Mouse (Mus musculus) MEL (cell line): ENCODE results near the gene Pla2g10. TPM values are rescaled to one million over a fixed set of nuclear protein-coding genes. Genes with fewer than 3 reads are reported as not detected.

Experiments used
- DNase-seq: peaks from one replicate; pipeline ENCODE4 v3.0.0; 2011; ENCODE audit warnings: low read depth, low spot score
- H3K27ac ChIP-seq: 2 replicates; pipeline ENCODE4 v1.5.1; 2012; ENCODE audit warnings: low read depth, mild to moderate bottlenecking, control low read depth, low read length, moderate library complexity; ENCODE audit not compliant: control insufficient read depth
- H3K27me3 ChIP-seq, 2 experiments: fragments of 150-350 bp in 1 of 2; sonication (generic) in 1 of 2; 2 replicates each; pipeline ENCODE4 v1.6.1; 2012; ENCODE audit warnings: low read length in 2 of 2, mild to moderate bottlenecking in 2 of 2, improper control_type of control experiment in 1 of 2, moderate library complexity in 1 of 2; ENCODE audit not compliant: insufficient read depth in 2 of 2, control insufficient read depth in 1 of 2
- H3K36me3 ChIP-seq, 2 experiments: 2 replicates each; pipeline ENCODE4 v1.6.1; 2012 to 2014; ENCODE audit warnings: low read length in 2 of 2, improper control_type of control experiment in 1 of 2, inconsistent platforms in 1 of 2, mild to moderate bottlenecking in 1 of 2; ENCODE audit not compliant: insufficient read depth in 2 of 2, control insufficient read depth in 1 of 2
- H3K4me1 ChIP-seq, 2 experiments: fragments of 150-350 bp in 1 of 2; sonication (generic) in 1 of 2; 2 replicates each; pipeline ENCODE4 v1.6.1; 2012; ENCODE audit warnings: low read length in 2 of 2, improper control_type of control experiment in 1 of 2, mild to moderate bottlenecking in 1 of 2; ENCODE audit not compliant: insufficient read depth in 2 of 2, control insufficient read depth in 1 of 2
- H3K4me3 ChIP-seq, 2 experiments: fragments of 150-350 bp in 1 of 2; sonication (generic) in 1 of 2; 2 replicates each; pipeline ENCODE4 v1.5.1; 2012; ENCODE audit warnings: low read depth in 2 of 2, low read length in 2 of 2, mild to moderate bottlenecking in 2 of 2, moderate library complexity in 2 of 2, control low read depth in 1 of 2, improper control_type of control experiment in 1 of 2; ENCODE audit not compliant: control insufficient read depth in 1 of 2, insufficient read depth in 1 of 2
- H3K79me2 ChIP-seq: 2 replicates; pipeline ENCODE4 v1.6.1; 2012; ENCODE audit warnings: mild to moderate bottlenecking, low read length, moderate library complexity; ENCODE audit not compliant: control insufficient read depth, poor library complexity, insufficient read depth
- H3K9ac ChIP-seq: 2 replicates; pipeline ENCODE4 v1.6.1; 2012; ENCODE audit warnings: low read depth, mild to moderate bottlenecking, control low read depth, low read length, moderate library complexity; ENCODE audit not compliant: control insufficient read depth, poor library complexity, severe bottlenecking
- H3K9me3 ChIP-seq: fragments of 150-350 bp; sonication (generic); replicated peaks from 2 replicates; pipeline ENCODE4 v1.6.1; 2012; ENCODE audit warnings: mild to moderate bottlenecking, low read length, improper control_type of control experiment, moderate library complexity; ENCODE audit not compliant: insufficient read depth
- CTCF ChIP-seq, 3 experiments: IDR thresholded peaks in 2 of 3; conservative IDR thresholded peaks in 1 of 3; 2 replicates each; pipeline ENCODE4 v1.5.1; 2011 to 2012; ENCODE audit warnings: low read length in 3 of 3, low read depth in 2 of 3, mild to moderate bottlenecking in 2 of 3, improper control_type of control experiment in 1 of 3, inconsistent platforms in 1 of 3, mixed read lengths in 1 of 3, moderate library complexity in 1 of 3; ENCODE audit not compliant: control insufficient read depth in 1 of 3, insufficient read depth in 1 of 3, poor library complexity in 1 of 3, severe bottlenecking in 1 of 3
- E2F4 ChIP-seq: IDR thresholded peaks from 2 replicates; pipeline ENCODE4 v1.6.1; 2011; ENCODE audit warnings: low read depth, low read length, improper control_type of control experiment, borderline replicate concordance
- ELF1 ChIP-seq: IDR thresholded peaks from 2 replicates; pipeline ENCODE4 v1.6.1; 2014; ENCODE audit warnings: low read depth, mild to moderate bottlenecking, inconsistent platforms, low read length, improper control_type of control experiment, moderate library complexity
- ETS1 ChIP-seq: IDR thresholded peaks from 2 replicates; pipeline ENCODE4 v1.6.1; 2012; ENCODE audit warnings: low read depth, mild to moderate bottlenecking, inconsistent platforms, low read length, improper control_type of control experiment, moderate library complexity
- KAT2A ChIP-seq: conservative IDR thresholded peaks from 2 replicates; pipeline ENCODE4 v1.6.1; 2012; ENCODE audit warnings: low read depth, low read length, improper control_type of control experiment, inconsistent platforms
- MAFK ChIP-seq: IDR thresholded peaks from 2 replicates; pipeline ENCODE4 v1.6.1; 2011; ENCODE audit warnings: low read depth, mild to moderate bottlenecking, low read length, improper control_type of control experiment, borderline replicate concordance
- MEF2A ChIP-seq: IDR thresholded peaks from 2 replicates; pipeline ENCODE4 v1.6.1; 2014; ENCODE audit warnings: low read depth, mild to moderate bottlenecking, inconsistent platforms, low read length, improper control_type of control experiment; ENCODE audit not compliant: poor library complexity, insufficient replicate concordance, severe bottlenecking; ENCODE audit errors: extremely low read depth
- MXI1 ChIP-seq: IDR thresholded peaks from 2 replicates; pipeline ENCODE4 v1.6.1; 2011; ENCODE audit warnings: mild to moderate bottlenecking, low read depth, low read length, improper control_type of control experiment
- NELFE ChIP-seq: IDR thresholded peaks from 2 replicates; pipeline ENCODE4 v1.6.1; 2011; ENCODE audit warnings: low read depth, low read length, improper control_type of control experiment
- RAD21 ChIP-seq: IDR thresholded peaks from 2 replicates; pipeline ENCODE4 v1.6.1; 2011; ENCODE audit warnings: mild to moderate bottlenecking, low read depth, low read length, improper control_type of control experiment
- RCOR1 ChIP-seq: IDR thresholded peaks from 2 replicates; pipeline ENCODE4 v1.6.1; 2012; ENCODE audit warnings: low read depth, mild to moderate bottlenecking, inconsistent platforms, low read length, improper control_type of control experiment
- SMC3 ChIP-seq: IDR thresholded peaks from 2 replicates; pipeline ENCODE4 v1.6.1; 2011; ENCODE audit warnings: low read depth, low read length, improper control_type of control experiment
- TBP ChIP-seq: IDR thresholded peaks from 2 replicates; pipeline ENCODE4 v1.8.0; 2011; ENCODE audit warnings: low read depth, low read length, improper control_type of control experiment
- USF2 ChIP-seq, 2 experiments: IDR thresholded peaks; 2 replicates each; pipeline ENCODE4 v1.6.1; 2011 to 2012; ENCODE audit warnings: improper control_type of control experiment in 2 of 2, low read length in 2 of 2, borderline replicate concordance in 1 of 2, inconsistent platforms in 1 of 2, low read depth in 1 of 2, mild to moderate bottlenecking in 1 of 2; ENCODE audit not compliant: insufficient read depth in 1 of 2
- ZKSCAN1 ChIP-seq: IDR thresholded peaks from 2 replicates; pipeline ENCODE4 v1.6.1; 2012; ENCODE audit warnings: low read depth, mild to moderate bottlenecking, inconsistent platforms, low read length, improper control_type of control experiment, moderate library complexity
- ZMIZ1 ChIP-seq: IDR thresholded peaks from 2 replicates; pipeline ENCODE4 v1.6.1; 2012; ENCODE audit warnings: low read depth, mild to moderate bottlenecking, inconsistent platforms, low read length, improper control_type of control experiment, moderate library complexity
- ZNF384 ChIP-seq: IDR thresholded peaks from 2 replicates; pipeline ENCODE4 v1.6.1; 2012; ENCODE audit warnings: low read depth, mild to moderate bottlenecking, inconsistent platforms, low read length, improper control_type of control experiment
- polyA plus RNA-seq, 2 experiments: library from polyadenylated mRNA; stranded (reverse) in 1 of 2; unstranded in 1 of 2; fragments of >175 nt in 1 of 2; fragments of >200 nt in 1 of 2; gene quantifications; 2 replicates each; pipeline versions ENCODE4 v1.2.1 to v1.2.4; 2012; ENCODE audit warnings: low replicate concordance in 2 of 2, low read depth in 1 of 2; ENCODE audit not compliant: insufficient read length in 2 of 2, insufficient read depth in 1 of 2, missing spikeins in 1 of 2
- total RNA-seq: library from RNA; depleted of rRNA; stranded (reverse); fragments of 300-350 nt; gene quantifications from 2 replicates; pipeline ENCODE4 v1.2.3, GENCODE M21; 2012

The Pla2g10 gene
- total and polyA plus RNA-seq, 3 experiments, result not detected

- Histone ChIP-seq H3K4me1 (no peaks in the 10 kb centered on the region), H3K79me2 (no peaks in the 10 kb centered on the region), H3K27ac (no peak overlapping the region), H3K9me3 (no peaks in the 10 kb centered on the region), H3K36me3 (peaks cover 0 to 3% of the 10 kb centered on the region in 2 experiments; a peak in 1 of 4 replicates), H3K27me3 (no peaks in the 10 kb centered on the region), H3K9ac (no peak overlapping the region), H3K4me3 (no peak overlapping the region)
- TF ChIP-seq SMC3 (no peak), MEF2A (no peak), E2F4 (no peak), MXI1 (no peak), ZMIZ1 (no peak), ZKSCAN1 (no peak)
- no peak for DNase-seq
These were observed 26.1 kb downstream of the Pla2g10 start for GRCm38 (mm10) chr16:13704676-13705075.

DNA sequence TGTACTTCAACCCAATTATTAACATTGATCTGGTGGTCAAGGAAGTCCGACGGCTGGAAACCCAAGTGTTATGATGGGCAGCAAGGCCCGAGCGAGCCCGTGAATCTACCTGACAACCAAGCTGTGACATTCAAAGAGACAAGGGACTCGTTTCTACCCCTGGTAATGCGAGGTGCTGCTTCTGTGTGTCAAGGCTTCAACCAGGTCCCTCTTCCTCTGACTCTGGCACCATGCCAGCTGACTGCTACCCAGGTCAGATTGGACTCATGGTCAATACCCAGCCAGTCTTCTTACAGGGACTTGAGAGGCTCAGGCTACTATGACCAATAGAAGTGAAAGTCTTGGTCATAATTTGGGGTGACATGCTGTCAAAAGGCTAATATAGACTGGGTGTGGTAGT, 28.6 kb downstream of the Pla2g10 start:
- TF ChIP-seq NELFE, result no peak
- TF ChIP-seq MAFK, result no peak
- TF ChIP-seq ELF1, result no peak
- no peak for TF ChIP-seq RCOR1
- no peak for TF ChIP-seq CTCF (IDR thresholded peaks at IDR 0.05 in 2 of 3, conservative IDR thresholded peaks at IDR 0.05 in 1 of 3; ENCODE audit: control insufficient read depth in 1 of 3, insufficient read depth in 1 of 3, low read depth in 2 of 3, low read length in 3 of 3, poor library complexity in 1 of 3, severe bottlenecking in 1 of 3)
- no peak for TF ChIP-seq TBP
- Histone ChIP-seq H3K27me3 (no peaks in the 10 kb centered on the region), H3K27ac (no peak overlapping the region), H3K4me3 (no peak overlapping the region), H3K36me3 (peaks cover 0 to 8% of the 10 kb centered on the region in 2 experiments; a peak in 2 of 4 replicates), H3K4me1 (no peaks in the 10 kb centered on the region), H3K79me2 (no peaks in the 10 kb centered on the region), H3K9me3 (no peaks in the 10 kb centered on the region), H3K9ac (no peak overlapping the region)
- no peak for DNase-seq

DNA sequence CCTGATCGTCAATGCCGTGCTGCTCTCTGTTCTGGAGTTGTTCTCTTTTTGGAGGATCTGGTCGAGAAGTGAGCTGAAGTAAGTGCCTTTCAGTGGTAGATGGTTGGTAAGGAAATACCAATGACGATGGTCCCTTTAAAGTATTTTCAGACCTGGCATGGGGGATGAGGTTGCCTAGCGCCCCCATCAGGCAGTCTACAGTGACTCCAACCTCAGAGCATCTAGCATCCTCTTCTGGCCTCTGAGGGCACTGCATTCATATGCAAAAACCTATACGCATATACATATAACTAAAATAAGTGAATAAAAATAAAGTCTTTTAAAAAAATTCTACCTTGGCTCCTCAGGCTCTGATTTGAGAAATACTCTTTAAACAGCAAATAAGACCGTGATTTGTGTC, 31.8 kb downstream of the Pla2g10 start:
- H3K79me2 ChIP-seq, result no peaks in the 10 kb centered on the region
- peak; percentile 61 to 94 (median 69) for TF ChIP-seq CTCF (IDR thresholded peaks at IDR 0.05 in 2 of 3, conservative IDR thresholded peaks at IDR 0.05 in 1 of 3; ENCODE audit: control insufficient read depth in 1 of 3, insufficient read depth in 1 of 3, low read depth in 2 of 3, low read length in 3 of 3, poor library complexity in 1 of 3, severe bottlenecking in 1 of 3)
- TF ChIP-seq KAT2A, result no peak
- no peak for TF ChIP-seq USF2 (IDR thresholded peaks at IDR 0.05; ENCODE audit: borderline replicate concordance in 1 of 2, insufficient read depth in 1 of 2, low read depth in 1 of 2, low read length in 2 of 2)
- TF ChIP-seq ZNF384, result no peak
- no peak for TF ChIP-seq ETS1
- TF ChIP-seq RAD21, result peak; percentile 20
- TF ChIP-seq SMC3, result 0 out of 2 replicates have a peak, but pooled peaks have one; percentile 22
- no peaks in the 10 kb centered on the region for H3K4me1 ChIP-seq
- H3K9me3 ChIP-seq, result no peaks in the 10 kb centered on the region
- H3K27ac ChIP-seq, result no peak overlapping the region
- DNase-seq, result peak; percentile 42
- H3K36me3 ChIP-seq, result peaks cover 0 to 8% of the 10 kb centered on the region in 2 experiments; a peak in 2 of 4 replicates
- no peak overlapping the region for H3K9ac ChIP-seq
- H3K4me3 ChIP-seq, result no peak overlapping the region
- H3K27me3 ChIP-seq, result no peaks in the 10 kb centered on the region
